In genomic region chr19:32136888-32137625, GRCm38 (mm10) we compare ENCODE assay signal across 8 mouse cellular contexts. TPM values are rescaled to one million over a fixed set of nuclear protein-coding genes. Genes with fewer than 3 reads are reported as not detected.
DNase-seq lines count a peak whose midpoint lies in the region; ATAC-seq and TF ChIP-seq lines count a peak whose summit lies in the region.
"Had no signal": no experiment of that assay in that cellular context is flagged by ENCODE, and none has a peak within 500 bp of the region (broad histone marks: within the 10 kb centered on the region; RNA-seq: fewer than 3 reads in every experiment).

No protein-coding gene starts in this region.

- H3K4me2 ChIP-seq in midbrain, postnatal 0 days (ENCODE audit: low read depth, low read length, poor library complexity, severe bottlenecking), result no peak overlapping the region

- no peak overlapping the region for H3K4me3 ChIP-seq in midbrain, postnatal 0 days (ENCODE audit: low read depth, low read length)

- no peak for ATAC-seq in midbrain, postnatal 0 days (ENCODE audit: low FRiP score)

- H3K9ac ChIP-seq in midbrain, postnatal 0 days (replicated peaks; ENCODE audit: low read length, poor library complexity, severe bottlenecking), result no peak overlapping the region
- H3K9ac ChIP-seq: liver, embryonic 14.5 days had no signal

- no peaks in the 10 kb centered on the region for H3K27me3 ChIP-seq in midbrain, postnatal 0 days (ENCODE audit: insufficient read depth, low read length)

- peak; percentile 19 for DNase-seq in layer of hippocampus, adult 9-11 months
- DNase-seq in layer of hippocampus, adult 9-10 months (ENCODE audit: low spot score), result no peak
- DNase-seq in embryo, embryonic 10 days (ENCODE audit: low spot score), result peak; percentile 42
- DNase-seq in heart, adult 18-20 months, result peak; percentile 41 to 74
- peak; percentile 42 for DNase-seq in midbrain, postnatal 0 days (ENCODE audit: low spot score)
- DNase-seq in frontal cortex, postnatal 25 days (ENCODE audit: low spot score in 2 of 2), result no peak
- no peak for DNase-seq in lung, postnatal 10 days

- H3K9me3 ChIP-seq in midbrain, postnatal 0 days (ENCODE audit: low read length), result no peaks in the 10 kb centered on the region

- WGBS in midbrain, postnatal 0 days, result 37% methylated on average over 4 of the region's 4 CpGs

- no peak overlapping the region for H3K27ac ChIP-seq in midbrain, postnatal 0 days (ENCODE audit: low read depth, low read length)
- H3K27ac ChIP-seq: liver, embryonic 14.5 days had no signal

- no peak for TF ChIP-seq CTCF in midbrain, postnatal 0 days (IDR thresholded peaks at IDR 0.05)

- H3K36me3 ChIP-seq in midbrain, postnatal 0 days (ENCODE audit: insufficient read depth, low read length), result no peaks in the 10 kb centered on the region

- H3K4me1 ChIP-seq in midbrain, postnatal 0 days (ENCODE audit: insufficient read depth, low read length), result peaks cover 3% of the 10 kb centered on the region; the same call in 1 of the 2 replicates

RNA-seq across cellular contexts. Expression of gene Asah2, which starts 29.0 kb away (rescaled TPM):
- total RNA-seq in heart, adult 18-20 months (2021), result 10 to 100 TPM; 14.8 to 15.2 TPM
- 3.4 and 3.9 TPM in 2 replicates for total RNA-seq in midbrain, postnatal 0 days (2014; rRNA removed)
- polyA plus RNA-seq in midbrain, postnatal 0 days (2015; fragmentation: Nextera tagmentation; extraction: Ambion mirVana), result 0.49 and 0.58 TPM in 2 replicates

Comparison
In these comparisons a context has a peak if more than half of its experiments do, and no peak if none do; other contexts are left out.
1. DNase-seq: peak in layer of hippocampus, adult 9-11 months (single experiment), embryo, embryonic 10 days (single experiment), heart, adult 18-20 months (2 of 2) and midbrain, postnatal 0 days (single experiment); none in layer of hippocampus, adult 9-10 months (single experiment), frontal cortex, postnatal 25 days (0 of 2) and lung, postnatal 10 days (single experiment).